Mouse (Mus musculus) megakaryocyte, embryonic 14.5 days (primary cell): ENCODE results near the gene Kank2.

Experiments used
- FLI1 ChIP-seq: IDR thresholded peaks from 2 replicates; pipeline ENCODE4 v1.6.1; 2012; ENCODE audit warnings: low read length, inconsistent platforms, mixed read lengths
- GATA1 ChIP-seq: IDR thresholded peaks from 3 replicates; pipeline ENCODE4 v1.6.1; 2012; ENCODE audit warnings: mixed read lengths, low read length, inconsistent platforms, borderline replicate concordance

DNA sequence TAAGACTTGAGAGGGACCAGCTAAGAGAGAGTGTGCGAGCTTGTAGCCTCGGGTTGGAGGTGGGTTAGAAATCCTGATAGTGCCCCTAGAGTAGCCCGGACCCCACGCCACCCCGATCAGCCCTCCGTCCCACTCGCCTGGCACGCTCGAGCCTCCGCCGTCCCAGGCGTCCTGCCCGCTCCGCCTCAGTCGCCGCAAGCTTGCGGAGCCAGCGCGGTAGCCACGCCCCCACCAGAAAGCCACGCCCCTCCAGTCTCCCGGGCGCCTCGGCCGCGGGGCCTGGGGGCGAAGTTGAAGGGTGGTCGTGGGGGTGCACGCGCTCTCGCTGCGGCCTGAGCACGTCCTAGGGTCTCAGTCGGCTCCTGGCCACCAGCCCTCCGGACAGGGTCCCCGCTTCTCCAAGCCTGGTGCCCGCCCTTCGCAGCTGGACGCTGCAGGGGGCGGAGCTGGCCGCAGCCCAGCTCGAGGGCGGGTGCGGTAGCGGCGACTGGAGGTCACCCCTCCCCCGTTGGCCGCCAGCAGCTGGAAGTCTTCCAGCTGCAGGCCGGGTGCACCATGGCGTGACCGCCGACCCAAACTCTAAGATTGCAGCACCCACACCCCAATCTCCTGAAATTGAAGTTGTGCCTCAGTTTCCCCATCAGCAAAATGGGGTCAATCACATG is at the start of gene Kank2:
- TF ChIP-seq GATA1 (no peak), FLI1 (no peak)
